Mouse (Mus musculus): Measurements from ENCODE around the gene Olfr1276. TPM values are rescaled to one million over a fixed set of nuclear protein-coding genes. Genes with fewer than 3 reads are reported as not detected.

Gene Olfr1276
- not detected for total RNA-seq (2021)

DNA sequence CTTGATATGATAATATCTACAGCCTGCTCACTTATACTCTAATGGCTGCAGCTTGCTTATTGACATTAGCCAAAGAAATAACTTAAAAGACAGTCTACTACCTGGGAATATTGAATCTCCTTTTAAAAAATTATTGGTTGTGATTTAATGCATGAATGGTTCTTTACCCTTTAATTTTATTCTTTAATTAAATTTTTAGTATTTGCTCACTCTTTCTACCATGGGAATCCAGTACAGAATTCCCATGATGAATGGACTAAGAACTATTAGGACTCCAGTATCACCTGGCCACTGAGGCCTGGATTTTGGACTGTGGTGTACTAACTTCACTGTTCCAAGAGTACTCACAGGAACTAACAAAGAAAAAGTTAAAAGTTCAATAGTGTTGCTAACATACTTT lies at the start of gene Olfr1276:
TSS of gene Olfr1276 (plus strand) at position 301 of the 400 bp plus-strand sequence.
- no peak for DNase-seq

DNA sequence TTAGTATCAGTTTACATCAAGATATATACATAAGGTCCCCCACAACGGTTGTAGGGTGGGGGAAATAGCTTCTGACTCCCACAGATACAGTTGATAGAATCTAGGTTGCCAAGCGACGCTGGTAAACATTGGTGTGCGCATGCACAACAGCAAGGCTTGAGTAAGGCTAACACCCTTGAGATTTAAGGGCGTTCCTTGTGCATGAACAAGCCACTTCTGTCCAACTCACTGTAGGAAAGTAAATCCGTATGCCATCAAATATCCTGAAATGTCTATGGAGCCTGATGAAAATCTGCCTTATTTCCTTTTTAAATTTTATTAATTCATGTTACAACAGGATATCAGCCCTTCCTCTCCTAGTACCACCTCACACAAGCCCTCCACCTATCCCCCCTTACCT lies 24.8 kb upstream of the Olfr1276 start, which contains the start of gene 4930430A15Rik:
TSS of gene 4930430A15Rik (minus strand) at position 101 of the 400 bp plus-strand sequence.
- no peak for DNase-seq

DNA sequence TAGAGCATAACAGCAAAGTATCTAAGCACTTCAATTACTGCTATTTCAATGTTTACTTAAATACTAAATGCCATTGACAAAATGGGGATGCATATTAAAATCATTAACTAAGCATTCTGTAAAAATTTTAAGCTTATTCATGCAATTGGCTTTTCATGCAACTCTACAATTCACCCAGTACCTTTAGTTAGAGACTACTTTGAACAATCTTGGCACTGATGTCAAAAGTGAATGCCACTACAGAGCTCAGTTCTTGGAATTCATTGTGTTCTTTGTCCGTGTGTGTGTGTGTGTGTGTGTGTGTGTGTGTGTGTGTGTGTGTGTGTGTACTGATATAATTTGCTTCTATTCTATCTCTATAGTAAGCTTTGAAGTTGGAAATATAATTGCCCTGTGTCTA lies 19.1 kb upstream of the Olfr1276 start, which contains the start of gene Olfr1275:
TSS of gene Olfr1275 (minus strand) at position 101 of the 400 bp plus-strand sequence.
- DNase-seq = no peak

DNA sequence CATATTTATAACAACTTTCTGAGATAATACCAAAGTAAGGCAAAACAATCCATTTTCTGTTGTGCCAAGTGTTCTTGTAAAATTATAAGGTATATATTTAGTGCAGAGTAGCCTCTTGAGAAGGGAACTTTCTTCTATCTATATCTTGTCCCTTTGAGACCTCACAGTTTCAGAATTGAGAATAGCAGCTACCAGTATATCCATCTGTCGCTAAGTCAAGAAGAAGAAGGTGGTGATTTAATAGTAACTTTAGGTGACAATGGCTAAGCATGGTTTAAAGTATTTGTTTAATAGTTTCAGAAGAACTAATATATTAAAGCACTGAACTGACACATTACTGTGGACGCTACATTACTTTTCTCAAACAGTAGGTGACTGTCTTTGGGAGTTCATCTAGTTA lies 19.7 kb downstream of the Olfr1276 start, which contains the start of gene Olfr1277:
TSS of gene Olfr1277 (minus strand) at position 101 of the 400 bp plus-strand sequence.
- no peak for DNase-seq

DNA sequence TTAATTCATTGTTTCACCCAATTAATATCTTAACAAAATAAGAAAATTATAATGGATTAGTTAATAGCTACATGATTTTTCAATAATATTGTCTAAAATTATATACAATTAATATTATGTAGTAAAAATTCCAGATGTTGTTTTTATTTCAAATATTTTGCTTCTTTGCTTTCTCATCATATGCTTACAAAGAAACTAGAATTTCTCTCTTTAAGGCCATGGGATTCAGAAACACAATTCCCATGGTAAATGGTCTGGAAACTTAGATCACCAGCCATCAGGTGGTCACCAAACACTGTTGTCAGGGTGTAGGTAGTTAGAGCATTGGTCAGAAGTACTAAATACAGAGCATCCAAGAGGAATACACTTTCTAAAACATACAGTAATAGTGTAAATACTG lies 35.5 kb downstream of the Olfr1276 start, which contains the start of gene Olfr1278:
TSS of gene Olfr1278 (plus strand) at position 301 of the 400 bp plus-strand sequence.
- no peak for DNase-seq

DNA sequence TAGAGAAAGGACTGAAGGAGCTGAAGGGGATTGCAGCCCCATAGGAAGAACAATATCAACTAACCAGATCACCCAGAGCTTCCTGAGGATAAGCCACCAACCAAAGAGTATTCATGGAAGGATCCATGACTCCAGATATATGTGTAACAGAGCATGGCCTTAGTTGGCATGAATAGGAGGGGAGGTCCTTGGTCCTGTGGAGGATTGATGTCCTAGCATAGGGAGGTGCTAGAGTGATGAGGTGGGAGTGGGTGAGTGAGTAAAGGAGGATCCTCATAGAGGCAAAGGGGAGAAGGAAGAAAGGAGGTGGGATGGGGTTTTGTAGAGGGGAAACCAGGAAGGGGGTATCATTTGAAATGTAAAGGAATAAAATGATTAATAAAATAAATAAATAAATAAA lies 44.2 kb downstream of the Olfr1276 start:
- DNase-seq = no peak

DNA sequence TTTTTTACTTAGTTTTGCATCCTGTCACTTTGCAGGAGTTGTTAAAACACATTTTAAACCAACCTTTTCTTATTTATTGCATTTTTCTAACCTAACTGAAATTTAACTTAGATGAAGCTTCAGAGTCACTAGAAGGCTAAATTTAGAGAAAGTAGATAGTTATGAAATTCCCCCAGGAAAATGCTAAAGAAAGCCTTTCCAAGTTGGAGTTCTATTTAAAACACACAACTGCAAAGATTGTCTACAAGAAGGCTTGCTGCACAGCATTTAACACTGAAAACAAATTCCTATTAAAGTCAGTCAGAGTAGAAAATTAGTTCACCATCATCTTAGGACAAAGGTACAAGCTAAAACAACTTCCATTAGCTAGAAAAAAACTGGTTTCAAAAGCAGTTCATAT lies 46.1 kb downstream of the Olfr1276 start, which contains the start of gene Olfr1279:
TSS of gene Olfr1279 (plus strand) at position 262 of the 400 bp plus-strand sequence.
- DNase-seq = no peak

Other genes starting within 250 kb of the Olfr1276 start
- not detected for gene Gm13941, start 148.5 kb upstream of the Olfr1276 start, total RNA-seq (2021)
- not detected for gene Gm15130, start 101.6 kb upstream of the Olfr1276 start, total RNA-seq (2021)
- not detected for gene 4930430A15Rik, start 24.9 kb upstream of the Olfr1276 start, total RNA-seq (2021)
- not detected for gene Olfr1275, start 19.2 kb upstream of the Olfr1276 start, total RNA-seq (2021)
- not detected for gene Olfr1277, start 19.6 kb downstream of the Olfr1276 start, total RNA-seq (2021)
- not detected for gene Olfr1278, start 35.6 kb downstream of the Olfr1276 start, total RNA-seq (2021)
- not detected for gene Olfr1279, start 46.1 kb downstream of the Olfr1276 start, total RNA-seq (2021)
- gene Olfr1280, start 59.5 kb downstream of the Olfr1276 start, total RNA-seq (2021) = not detected
- not detected for gene Olfr1281, start 72.0 kb downstream of the Olfr1276 start, total RNA-seq (2021)
- gene Olfr1282, start 81.6 kb downstream of the Olfr1276 start, total RNA-seq (2021) = not detected
- not detected for gene Olfr1283, start 112.3 kb downstream of the Olfr1276 start, total RNA-seq (2021)
- not detected for gene Olfr1284, start 121.0 kb downstream of the Olfr1276 start, total RNA-seq (2021)
- gene Olfr1286, start 168.6 kb downstream of the Olfr1276 start, total RNA-seq (2021) = not detected
- gene Olfr1287, start 194.6 kb downstream of the Olfr1276 start, total RNA-seq (2021) = not detected
- gene Olfr1288, start 219.6 kb downstream of the Olfr1276 start, total RNA-seq (2021) = not detected
- not detected for gene Olfr1289, start 226.3 kb downstream of the Olfr1276 start, total RNA-seq (2021)
- not detected for gene Olfr1290, start 239.3 kb downstream of the Olfr1276 start, total RNA-seq (2021)
- gene Olfr1291-ps1, start 242.7 kb downstream of the Olfr1276 start, total RNA-seq (2021) = not detected